Mouse (Mus musculus): ENCODE measurements around the gene C9. TPM values are rescaled to one million over a fixed set of nuclear protein-coding genes. Genes with fewer than 3 reads are reported as not detected.

The C9 gene
- not detected in 2 replicates for total RNA-seq (2017)

DNA sequence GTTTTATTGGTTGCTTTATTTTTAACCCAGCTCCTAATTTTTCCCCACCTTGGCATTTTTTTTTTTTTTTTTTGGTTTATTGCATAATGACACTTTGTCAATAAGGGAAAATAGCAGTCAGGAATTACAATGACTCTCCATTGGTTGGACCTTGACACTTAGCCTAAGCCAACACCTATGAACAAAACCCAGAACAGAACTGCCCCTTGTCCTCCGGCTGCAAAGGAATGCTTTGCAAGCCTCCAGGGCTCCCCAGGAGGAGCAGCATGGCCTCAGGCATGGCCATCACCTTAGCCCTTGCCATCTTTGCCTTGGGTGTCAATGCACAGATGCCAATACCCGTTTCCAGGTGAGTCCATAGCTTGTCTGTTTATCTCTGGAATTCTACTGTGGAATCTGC is at the start of gene C9:
TSS of gene C9 (plus strand) at position 193 of the 400 bp plus-strand sequence.
- no peak for ATAC-seq (replicated peaks; ENCODE audit: low read depth, poor library complexity, severe bottlenecking)

DNA sequence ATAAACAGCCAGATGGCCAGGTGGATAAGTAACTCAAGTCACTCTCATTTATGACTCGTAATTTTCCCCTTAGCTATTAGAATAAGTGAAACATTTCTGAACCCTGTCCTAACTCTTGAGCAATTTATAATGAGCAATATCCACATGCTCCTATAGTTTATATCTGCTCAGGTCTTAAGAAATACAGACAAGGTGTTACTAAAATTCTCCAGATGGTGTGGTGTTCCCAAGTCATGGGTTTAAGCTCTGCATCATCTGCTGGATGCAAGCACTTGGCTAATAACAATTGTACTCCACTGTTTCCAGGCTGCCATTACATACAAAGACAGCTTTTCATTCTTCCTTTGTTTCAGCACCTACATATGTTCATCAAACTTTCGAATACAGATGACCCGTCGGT is 46.9 kb upstream of the C9 start:
- ATAC-seq (replicated peaks; ENCODE audit: low read depth, poor library complexity, severe bottlenecking): no peak

DNA sequence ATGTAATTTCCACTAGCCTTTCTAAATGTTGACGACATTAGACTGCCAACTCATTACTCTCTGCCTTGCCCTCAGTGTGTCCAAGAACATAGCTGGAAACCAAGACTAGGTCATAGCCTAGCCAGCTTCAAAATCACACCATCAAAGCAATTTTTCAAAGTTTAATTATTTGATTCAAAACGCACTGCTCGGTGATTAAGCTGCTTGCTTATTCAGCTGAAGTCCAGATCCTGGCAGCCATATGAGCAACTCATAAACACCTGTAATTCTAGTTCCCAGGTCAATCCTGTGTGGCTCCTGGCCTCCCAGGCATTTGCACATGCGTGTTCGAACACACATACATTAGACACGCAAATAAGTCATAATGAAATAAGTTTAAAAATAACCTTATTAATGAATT is 46.2 kb upstream of the C9 start:
- no peak for ATAC-seq (replicated peaks; ENCODE audit: low read depth, poor library complexity, severe bottlenecking)

DNA sequence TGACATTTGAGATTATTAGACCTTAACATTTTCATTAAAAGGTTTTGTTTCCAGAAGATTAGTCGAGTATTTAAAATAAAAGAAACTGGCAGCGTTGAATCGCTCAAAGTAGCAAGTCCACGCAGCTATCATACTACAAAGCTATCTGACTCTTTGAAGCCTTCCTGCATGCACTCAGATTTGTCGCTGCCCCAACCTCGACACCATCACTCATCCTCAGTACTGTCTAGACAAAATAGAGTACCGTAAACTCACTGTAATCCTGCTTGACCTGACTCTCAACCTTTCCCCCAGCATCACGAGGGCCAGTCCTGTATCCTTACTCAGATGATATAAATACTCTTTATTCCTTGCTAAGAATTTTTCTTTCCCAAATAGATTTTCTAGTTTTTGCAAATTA is 45.0 kb upstream of the C9 start:
- ATAC-seq (replicated peaks; ENCODE audit: low read depth, poor library complexity, severe bottlenecking): no peak

DNA sequence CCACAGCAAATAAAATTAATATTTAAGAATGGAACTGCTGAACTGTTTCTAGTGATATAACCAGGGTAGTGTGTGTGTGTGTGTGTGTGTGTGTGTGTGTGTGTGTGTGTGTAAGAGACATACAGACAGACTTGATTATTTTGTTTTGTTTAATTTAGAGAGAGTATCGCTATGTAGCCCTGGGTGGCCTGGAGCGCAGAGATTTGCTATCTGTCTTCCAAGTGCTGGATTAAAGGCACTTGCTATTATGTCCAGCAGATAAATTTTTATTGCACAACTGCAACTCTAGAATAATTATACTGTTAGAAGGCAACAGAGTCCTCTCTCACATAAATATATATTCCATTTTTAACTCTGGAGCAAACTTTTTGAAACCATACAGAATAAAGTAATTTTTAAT is 42.7 kb upstream of the C9 start:
- no peak for ATAC-seq (replicated peaks; ENCODE audit: low read depth, poor library complexity, severe bottlenecking)

DNA sequence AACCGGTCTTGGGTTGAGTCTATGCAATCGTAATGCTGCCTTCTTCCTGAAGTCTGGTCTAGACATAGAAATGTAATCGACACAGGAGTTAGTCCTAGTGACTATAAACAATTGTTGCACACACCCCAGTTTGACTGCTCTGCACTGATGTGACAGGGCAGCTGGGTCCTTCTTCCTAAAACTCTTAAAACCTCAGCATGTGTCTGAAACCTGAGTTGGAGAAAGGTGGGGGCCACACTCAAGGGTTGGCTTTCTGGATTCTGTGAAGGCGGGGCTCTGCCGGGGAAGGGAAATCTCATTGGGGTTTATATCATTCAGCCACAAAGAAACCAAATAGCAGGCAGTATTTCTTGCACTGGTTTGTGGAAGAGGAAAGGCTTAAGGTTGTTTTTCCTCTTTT is 41.0 kb upstream of the C9 start:
- ATAC-seq (replicated peaks; ENCODE audit: low read depth, poor library complexity, severe bottlenecking): 0 out of 2 replicates have a peak, but pooled peaks have one; percentile 22

DNA sequence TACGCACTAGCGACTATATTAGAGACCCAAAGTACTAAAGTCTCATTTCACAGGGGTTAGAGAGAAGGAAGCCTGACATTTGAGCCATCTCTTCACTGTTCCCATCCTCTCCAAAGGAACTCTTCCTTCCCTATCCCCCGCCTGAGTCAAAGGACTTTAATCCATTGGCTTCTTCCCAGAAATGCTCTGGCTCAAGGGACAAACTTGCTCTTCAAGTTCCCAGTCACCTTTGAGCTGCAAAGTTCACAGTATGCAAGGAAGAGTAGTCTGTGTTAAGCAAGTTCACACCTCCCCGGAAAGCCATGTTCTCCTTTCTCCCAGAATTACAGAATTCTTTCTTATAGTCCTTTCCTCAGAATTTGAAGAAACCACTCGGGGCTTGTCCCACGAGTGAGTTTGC is 38.4 kb upstream of the C9 start:
- ATAC-seq (replicated peaks; ENCODE audit: low read depth, poor library complexity, severe bottlenecking): no peak

DNA sequence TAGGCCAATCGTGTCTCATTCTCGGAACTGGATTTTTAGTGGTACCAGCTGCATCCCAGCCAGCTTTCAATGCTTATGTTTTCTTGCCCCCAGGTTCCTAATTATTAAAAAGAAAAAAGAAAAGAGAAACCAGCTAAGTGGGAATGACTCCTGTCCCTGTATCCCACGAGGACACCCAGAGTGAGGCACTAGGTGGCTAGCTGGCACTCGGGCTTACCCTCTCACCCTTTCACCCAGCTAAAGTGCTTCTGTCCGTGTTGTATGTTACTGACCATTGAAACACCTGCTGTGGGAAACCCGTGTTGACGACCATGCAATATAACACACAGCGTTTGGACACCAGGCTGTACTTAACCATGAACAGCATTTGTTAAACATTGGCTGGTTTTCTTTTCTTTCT is 36.1 kb upstream of the C9 start:
- ATAC-seq (replicated peaks; ENCODE audit: low read depth, poor library complexity, severe bottlenecking): no peak

DNA sequence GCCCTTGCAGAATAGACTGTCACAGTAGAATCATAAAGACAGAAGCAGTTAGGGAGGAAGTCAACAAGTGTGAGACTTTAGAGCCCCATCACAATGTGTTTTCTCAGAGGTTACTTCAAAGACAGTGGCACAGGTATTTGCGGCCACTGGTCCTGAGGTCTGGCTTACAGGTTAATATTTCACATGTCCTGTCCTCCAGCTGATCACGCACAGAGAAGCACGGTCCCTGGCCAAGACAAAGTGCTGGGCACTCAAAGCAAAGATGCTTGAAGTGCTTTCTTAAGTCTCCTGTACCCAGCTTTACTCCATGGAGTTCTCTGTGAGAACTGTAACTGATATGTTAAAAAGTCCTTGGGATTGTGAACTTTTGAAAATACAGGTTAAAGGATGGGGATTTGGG is 35.0 kb upstream of the C9 start:
- no peak for ATAC-seq (replicated peaks; ENCODE audit: low read depth, poor library complexity, severe bottlenecking)

DNA sequence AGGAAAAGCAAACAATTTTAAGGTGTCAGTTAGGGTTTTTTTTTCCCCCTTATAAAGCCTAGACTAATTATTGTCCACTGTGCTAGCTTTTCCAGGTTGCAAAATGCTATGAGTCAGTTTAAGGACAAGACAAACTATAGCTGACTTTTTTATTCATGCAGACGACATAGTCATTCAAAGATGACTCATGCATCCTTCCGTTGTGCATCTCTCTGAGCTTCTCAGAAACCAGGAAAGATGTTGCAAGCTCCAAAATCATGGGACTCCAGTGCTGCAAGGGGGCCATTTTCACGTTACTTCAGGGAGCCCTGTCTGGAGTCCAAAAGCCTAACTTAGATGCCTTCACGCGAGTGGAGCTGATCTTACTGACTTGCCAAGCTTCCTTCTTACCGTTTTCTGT is 33.8 kb upstream of the C9 start:
- ATAC-seq (replicated peaks; ENCODE audit: low read depth, poor library complexity, severe bottlenecking): 0 out of 2 replicates have a peak, but pooled peaks have one; percentile 39

DNA sequence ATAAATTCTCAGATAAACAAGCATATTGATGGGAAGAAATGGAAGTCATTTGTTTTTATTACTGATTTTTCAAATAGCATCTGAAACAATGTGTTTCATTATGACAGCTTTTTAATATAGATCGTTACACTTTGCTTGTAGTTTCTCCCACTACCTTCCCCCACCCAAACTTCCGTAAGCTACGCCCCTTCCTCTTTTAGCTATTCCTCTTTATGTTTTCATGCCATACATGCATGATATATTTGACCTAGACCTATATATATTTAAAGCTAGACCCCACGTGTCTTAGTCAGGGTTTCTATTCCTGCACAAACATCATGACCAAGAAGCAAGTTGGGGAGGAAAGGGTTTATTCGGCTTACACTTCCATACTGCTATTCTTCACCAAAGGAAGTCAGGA is 29.8 kb upstream of the C9 start:
- ATAC-seq (replicated peaks; ENCODE audit: low read depth, poor library complexity, severe bottlenecking): no peak

DNA sequence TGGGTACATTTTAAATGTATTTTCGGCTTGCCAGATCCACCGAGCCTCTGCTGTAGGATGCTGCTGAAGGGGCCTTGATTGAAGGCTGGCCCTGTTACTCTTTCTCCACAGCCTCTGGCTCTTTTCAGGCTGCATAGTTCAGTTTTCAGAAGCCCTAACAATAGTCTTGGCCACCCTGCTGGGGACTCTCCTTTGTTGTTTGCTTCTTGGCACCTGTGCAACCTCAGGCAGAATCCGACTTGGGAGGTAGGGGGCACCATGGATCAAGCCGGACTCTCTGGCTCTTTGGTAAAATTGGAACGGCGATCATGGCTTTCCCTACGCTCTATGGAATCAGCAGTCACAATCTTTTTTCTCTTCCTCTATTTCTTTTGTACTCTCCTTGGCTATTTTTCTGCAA is 13.3 kb upstream of the C9 start:
- no peak for ATAC-seq (replicated peaks; ENCODE audit: low read depth, poor library complexity, severe bottlenecking)

DNA sequence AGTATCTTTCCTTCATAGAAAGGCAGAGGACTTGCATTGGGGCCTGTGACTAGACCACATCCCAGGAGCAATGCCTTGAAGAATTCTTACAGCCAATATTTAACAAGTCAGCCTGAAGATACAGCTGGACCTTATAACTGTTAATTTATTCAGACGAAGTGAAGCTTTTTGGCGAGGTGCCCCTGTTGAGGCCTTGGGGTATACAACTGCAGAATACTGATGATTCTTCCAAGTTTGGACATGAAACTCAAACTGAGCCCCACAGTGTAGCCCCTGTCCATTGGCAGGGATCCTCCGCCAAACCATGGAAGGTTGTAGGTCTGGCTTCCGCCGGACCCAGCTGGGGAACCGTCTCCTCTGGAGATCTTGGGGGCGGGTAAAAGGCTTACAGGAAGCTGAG is 12.7 kb upstream of the C9 start:
- no peak for ATAC-seq (replicated peaks; ENCODE audit: low read depth, poor library complexity, severe bottlenecking)

DNA sequence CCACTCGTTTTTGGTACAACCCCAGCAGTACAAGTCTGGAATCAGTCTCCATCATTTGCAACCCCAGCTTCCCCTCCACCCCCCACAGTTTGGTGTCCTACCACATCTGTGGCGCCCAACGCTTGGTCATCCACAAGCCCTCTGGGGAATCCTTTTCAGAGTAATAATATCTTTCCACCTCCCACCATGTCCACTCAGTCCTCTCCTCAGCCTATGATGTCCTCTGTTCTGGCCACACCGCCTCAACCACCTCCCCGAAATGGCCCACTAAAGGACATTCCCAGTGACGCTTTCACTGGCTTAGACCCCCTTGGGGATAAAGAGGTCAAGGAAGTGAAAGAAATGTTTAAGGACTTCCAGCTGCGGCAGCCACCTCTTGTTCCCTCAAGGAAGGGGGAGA is 9.8 kb upstream of the C9 start:
- no peak for ATAC-seq (replicated peaks; ENCODE audit: low read depth, poor library complexity, severe bottlenecking)

DNA sequence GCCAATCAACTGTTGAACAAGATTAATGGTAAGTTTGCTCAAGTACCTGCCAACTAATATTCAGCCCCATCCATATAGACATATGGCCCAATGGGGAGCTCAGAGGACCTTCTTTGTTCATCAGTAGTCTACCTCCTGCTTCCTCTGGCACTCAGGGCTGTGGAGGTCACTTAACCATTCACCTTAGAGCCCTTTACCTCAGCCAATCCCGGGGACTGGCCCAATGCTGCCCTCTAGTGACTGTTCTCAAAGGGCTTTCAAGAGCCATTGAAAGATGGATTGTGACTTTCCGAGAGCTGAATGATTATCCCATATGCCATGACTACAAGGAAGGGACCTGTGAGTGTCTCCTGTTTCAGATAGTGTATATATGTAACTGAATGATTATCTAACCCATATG is 9.4 kb upstream of the C9 start:
- ATAC-seq (replicated peaks; ENCODE audit: low read depth, poor library complexity, severe bottlenecking): peak; percentile 84

DNA sequence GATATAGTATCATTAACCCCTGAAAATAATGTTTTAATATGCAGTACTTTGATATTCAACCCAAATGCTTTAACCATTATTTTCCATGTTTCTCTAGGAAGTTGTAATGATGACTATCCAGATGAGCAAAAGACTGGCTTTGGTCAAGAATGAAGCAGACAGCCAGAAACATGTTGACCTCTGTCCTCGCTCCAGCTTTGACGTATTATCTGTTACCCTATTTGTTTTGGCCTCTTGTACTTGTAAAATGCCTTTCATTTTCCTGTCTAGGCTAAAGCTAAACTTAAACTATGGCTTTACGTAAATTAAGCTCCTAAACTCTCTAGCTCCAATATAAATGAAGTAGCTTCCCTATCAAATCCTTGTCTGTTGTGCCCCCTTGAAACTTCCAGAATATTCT is 6.4 kb upstream of the C9 start:
- no peak for ATAC-seq (replicated peaks; ENCODE audit: low read depth, poor library complexity, severe bottlenecking)

DNA sequence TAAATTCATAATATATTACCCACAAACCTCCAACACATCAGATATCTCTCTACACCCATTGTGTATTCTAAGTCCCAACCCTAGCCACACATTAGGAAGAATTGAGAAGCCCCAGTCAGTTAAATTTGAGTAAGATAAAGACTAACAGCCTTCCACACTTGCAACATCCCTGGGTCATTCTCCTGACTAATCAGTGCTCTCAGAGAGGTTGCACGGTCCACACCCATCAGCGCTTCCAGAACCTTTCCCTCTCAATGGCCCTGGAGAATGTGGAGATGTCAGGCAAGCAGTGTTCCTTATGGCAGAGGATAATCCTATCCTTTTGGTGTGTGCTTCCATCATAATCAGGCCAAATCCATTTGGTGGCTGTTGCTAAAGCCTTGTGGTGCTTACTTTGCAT is 675 bp upstream of the C9 start:
- ATAC-seq (replicated peaks; ENCODE audit: low read depth, poor library complexity, severe bottlenecking): no peak

DNA sequence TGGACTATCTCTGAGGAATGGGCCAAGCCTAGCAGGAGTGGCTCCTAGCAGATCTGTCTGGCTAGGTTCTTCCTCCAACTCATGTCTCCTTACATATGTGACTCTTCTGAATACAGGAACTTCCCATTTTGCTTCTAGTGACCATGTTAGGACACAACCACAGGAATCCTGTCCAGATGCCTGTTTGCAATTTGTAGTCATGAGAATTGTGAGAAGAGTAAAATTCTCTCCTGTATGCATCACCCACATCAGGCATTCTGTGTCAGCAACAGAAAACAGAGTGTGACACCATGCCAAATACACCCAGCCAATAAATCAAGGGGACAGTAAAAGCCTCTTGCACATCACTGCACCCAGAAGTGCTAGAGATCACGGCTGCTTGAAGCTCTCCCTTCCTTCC is 1.1 kb downstream of the C9 start:
- ATAC-seq (replicated peaks; ENCODE audit: low read depth, poor library complexity, severe bottlenecking): no peak

DNA sequence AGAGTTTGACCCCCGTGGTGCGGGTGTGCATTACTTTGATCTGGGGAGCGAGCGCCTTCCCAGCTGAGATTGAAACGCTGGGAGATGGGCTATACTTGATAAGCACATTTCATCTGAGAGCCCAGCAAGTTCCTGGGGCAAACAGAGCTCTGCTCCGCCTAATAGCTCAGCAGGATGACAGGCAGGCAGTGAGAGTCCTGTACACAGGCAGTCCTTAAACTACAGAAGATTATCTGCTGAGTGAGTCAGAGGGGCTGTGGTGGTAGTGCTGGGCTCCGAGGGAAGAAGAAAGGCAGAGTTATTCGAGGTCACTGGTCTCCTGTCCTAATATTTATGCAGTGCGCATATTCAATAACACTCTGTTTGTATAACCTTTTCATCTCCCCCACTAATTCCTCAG is 3.8 kb downstream of the C9 start:
- no peak for ATAC-seq (replicated peaks; ENCODE audit: low read depth, poor library complexity, severe bottlenecking)

DNA sequence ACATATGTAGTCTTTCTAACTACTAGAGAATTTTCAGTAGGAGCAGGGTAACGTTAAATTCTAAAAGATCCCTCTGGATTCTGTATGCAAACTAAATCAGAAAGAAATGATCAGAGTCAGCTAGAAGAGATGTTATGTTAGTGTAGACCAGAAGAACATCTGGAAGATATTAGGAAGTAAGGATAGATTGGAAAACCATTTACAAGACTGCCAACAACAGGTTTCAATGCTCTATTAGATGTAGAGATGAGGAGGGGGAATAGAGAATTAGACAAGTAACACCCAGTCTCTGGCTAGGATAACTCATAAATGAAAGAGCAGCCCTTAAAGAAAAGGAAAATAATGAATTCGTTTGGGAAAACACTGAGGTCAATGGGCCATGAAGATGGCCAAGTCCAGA is 9.3 kb downstream of the C9 start:
- ATAC-seq (replicated peaks; ENCODE audit: low read depth, poor library complexity, severe bottlenecking): no peak

DNA sequence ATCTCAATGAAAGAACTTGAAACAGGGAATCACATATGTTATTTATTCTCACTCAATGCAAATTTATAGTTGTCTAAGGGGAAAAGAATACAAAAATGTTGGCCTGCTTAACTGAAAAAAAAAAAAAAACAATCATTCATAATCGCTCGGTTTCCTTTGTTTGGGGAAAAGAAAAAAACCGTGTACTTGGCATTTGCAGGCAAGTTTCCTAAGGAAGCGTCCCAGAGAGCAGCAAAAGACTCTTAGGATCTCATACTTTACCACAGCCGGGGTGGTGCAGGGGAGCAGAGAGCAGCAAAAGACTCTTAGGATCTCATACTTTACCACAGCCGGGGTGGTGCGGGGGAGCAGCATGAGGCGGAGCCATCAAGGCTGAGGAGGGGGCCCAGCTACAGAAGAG is 16.3 kb downstream of the C9 start:
- no peak for ATAC-seq (replicated peaks; ENCODE audit: low read depth, poor library complexity, severe bottlenecking)

DNA sequence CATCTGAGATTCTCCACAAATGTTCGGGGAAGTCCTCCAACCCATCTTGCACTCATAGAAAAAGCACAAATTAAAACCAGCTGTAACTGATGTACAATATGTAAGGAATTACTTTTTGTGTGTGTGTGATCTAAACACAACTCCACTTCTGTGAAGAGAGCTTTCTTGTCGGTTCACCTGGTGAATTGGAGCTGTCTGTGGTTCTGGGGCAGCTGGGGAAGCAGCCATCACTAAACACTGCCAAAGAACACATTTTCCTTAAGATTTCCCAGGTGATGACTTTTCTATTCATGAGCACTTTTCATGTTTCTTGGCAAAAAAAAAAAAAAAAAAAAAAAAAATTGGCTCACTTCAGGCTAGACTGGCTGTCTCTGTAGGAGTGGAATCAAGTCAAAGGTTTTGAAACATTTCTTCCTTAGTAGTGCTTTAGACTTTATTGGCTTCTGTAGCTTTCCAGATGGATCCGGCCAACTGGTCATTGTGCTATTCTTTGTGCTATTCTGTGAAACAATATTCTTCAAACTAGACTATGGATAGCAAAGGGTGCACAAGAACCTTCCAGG is 18.3 kb downstream of the C9 start:
- no peak for ATAC-seq (replicated peaks; ENCODE audit: low read depth, poor library complexity, severe bottlenecking)

DNA sequence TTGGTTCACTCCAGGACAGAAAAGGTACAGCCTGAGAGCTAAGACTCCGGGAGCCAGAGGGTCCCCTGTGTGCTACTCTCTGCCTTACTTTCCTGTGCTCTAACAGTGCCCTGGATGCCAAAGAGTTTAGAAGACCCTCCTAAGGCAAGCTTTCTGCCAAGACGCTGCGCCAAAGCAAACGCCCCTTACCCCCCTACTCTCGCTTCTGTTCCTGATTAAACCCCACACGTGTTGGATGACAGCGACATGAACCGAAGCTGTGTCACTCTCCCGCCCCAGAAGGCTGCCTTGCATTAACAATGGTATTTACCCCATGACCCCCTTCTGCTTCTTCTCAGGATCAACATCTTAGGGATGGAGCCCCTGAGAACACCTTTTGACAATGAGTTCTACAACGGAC is 21.9 kb downstream of the C9 start:
- ATAC-seq (replicated peaks; ENCODE audit: low read depth, poor library complexity, severe bottlenecking): no peak
